Mouse (Mus musculus) skeletal muscle tissue, postnatal 0 days (tissue): ENCODE measurements around the gene Slc1a1. TPM values are rescaled to one million over a fixed set of nuclear protein-coding genes. Genes with fewer than 3 reads are reported as not detected.

Source experiments
- polyA plus RNA-seq: library from polyadenylated mRNA; unstranded; fragments of >200 nt; fragmentation: Nextera tagmentation; extraction: Ambion mirVana; gene quantifications from 2 replicates; pipeline ENCODE4 v1.2.1, GENCODE M21; 2015

Slc1a1 gene
- polyA plus RNA-seq, result 0.26 and 0.28 TPM in 2 replicates

DNA sequence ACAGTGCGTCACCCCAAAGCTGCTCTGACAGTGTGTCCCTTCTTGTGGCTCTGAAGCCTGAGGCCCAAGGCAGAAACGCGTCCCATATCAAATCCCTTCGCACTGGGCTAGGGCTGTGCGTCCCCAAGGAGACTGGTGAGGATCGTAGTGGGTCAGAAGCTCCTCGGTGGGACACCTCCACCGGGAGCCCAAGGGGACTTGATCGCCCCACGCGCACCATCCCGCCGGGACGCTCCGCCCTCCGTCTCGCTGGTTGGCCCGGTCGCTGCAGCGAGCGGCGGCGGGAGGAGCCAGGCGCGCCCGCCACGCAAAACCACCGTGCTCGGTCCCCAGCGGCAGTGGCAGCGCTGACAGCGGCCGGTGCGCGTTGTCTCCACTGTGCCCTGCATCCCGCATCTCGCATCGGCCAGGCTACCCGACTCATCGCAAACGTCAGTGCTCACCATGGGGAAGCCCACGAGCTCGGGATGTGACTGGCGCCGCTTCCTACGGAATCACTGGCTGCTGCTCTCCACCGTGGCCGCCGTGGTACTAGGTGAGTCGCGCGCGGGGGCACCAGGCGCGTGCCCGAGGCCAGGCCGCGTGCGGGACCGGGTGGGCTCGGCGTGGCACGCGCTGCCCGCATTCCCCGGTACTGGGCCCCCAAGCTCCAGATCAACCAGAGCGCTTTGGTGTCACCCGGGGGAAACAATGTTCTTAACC, at the start of gene Slc1a1:
TSS of gene Slc1a1 (plus strand) at position 252 of the 702 bp plus-strand sequence.

Other genes starting within 250 kb of the Slc1a1 start
- gene Glis3, start 155.0 kb upstream of the Slc1a1 start, polyA plus RNA-seq, result 0.50 and 0.59 TPM in 2 replicates
- 3.4 and 5.4 TPM in 2 replicates for gene Plpp6, start 128.9 kb downstream of the Slc1a1 start, polyA plus RNA-seq
- gene 4430402I18Rik, start 132.8 kb downstream of the Slc1a1 start, polyA plus RNA-seq, result 18.2 and 19.5 TPM in 2 replicates
- 21.8 and 23.1 TPM in 2 replicates for gene Cdc37l1, start 155.3 kb downstream of the Slc1a1 start, polyA plus RNA-seq
- 68.3 and 77.4 TPM in 2 replicates for gene Ak3, start 212.9 kb downstream of the Slc1a1 start, polyA plus RNA-seq